Mouse (Mus musculus): ENCODE measurements around the gene Pramel5.
"Not testable (repeated sequence)": the region's sequence is repeated elsewhere in the genome, so short reads cannot be mapped to it uniquely, and the experiment has no call there.

Pramel5 gene

DNA sequence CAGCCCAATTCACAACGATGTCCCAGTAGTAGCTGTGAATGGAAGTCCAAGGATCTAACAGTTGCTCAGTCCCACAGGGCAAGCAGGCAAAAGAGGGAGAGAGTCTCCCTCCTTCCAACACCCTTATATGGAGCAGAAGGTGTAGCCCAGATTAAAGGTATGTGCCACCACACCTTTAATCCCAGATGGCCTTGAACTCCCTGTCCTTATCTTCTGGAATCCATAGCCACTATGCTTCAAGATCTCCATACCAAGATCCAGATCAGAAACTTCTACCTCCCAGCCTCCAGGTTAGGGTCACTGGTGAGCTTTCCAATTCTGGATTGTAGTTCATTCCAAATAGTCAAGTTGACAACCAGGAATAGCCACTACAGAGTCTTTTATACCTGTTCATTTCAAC, at the start of gene Pramel5:
Gene Pramel5, minus strand, starts transcription at position 101 of the 400 bp plus-strand sequence.
- DNase-seq: not testable (repeated sequence)

DNA sequence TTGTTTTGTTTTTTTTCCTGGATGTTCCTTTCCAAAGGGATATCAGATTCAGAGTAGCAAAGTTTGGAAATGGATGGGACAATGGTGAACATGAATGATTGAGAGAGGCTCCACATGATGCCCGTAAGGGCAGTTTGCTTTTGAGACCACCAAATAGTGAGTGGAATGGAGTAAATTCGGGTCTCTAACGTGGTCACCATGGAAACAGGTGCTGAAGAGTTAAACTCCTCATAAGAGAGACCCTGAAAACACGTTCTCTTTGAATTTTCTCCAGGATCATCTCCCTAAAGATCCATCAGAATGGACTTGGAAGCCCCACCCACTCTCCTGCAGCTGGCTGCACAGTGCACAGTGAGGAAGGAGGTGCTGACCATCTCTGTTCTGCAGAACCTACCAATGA, 49.7 kb upstream of the Pramel5 start, which contains the start of gene Gm13128:
Gene Gm13128, plus strand, starts transcription at position 301 of the 400 bp plus-strand sequence.
- not testable (repeated sequence) for DNase-seq

- not testable (repeated sequence) for DNase-seq
Measured at GRCm38 (mm10) chr4:144312666-144313460, 32.6 kb upstream of the Pramel5 start.

- not testable (repeated sequence) for DNase-seq
Measured at GRCm38 (mm10) chr4:144299414-144299813, 19.1 kb upstream of the Pramel5 start.

DNA sequence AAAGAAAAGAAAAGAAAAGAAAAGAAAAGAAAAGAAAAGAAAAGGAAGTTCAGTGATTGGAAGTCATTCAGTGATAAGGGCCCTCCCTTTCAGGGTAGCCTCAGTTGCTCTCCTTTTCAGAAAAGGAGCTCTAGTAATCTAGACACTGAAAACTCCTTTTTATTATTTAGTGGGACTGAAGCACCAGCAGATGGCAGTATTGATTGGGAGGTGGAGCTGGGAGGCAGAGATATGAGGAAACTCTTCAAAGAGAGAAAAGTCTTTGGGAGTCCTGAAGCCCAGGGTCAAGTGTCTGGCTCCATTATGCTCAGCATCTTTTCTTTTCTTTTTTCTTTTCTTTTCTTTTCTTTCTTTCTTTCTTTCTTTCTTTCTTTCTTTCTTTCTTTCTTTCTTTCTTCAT, 25.5 kb downstream of the Pramel5 start:
- DNase-seq: not testable (repeated sequence)
